Mouse (Mus musculus) Muller cell, postnatal 12 days (primary cell): ENCODE data around the gene Sntg2.

Experiments used
- DNase-seq: peaks from one replicate; pipeline ENCODE4 v3.0.0-alpha.2; 2015; ENCODE audit errors: inconsistent ontology term

Gene Sntg2

DNA sequence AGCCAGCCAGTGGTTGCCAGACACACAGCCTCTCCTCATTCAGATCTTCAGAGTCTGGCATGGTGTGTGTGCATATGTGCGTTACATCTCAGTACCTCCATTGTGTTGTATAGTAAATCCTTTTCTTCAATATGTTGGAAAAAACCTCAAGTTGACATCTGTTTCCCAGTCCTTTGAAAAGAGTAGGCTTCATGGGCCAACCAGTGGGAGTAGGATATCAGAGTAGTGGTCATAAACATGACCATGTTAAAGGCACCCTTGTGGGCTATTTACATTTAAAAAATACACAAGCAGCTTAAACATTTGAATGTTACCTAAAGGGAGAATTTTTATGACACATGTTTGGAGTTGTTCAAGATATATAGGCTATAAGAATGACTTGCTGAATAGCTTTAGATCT lies 170.4 kb downstream of the Sntg2 start:
- DNase-seq = no peak

DNA sequence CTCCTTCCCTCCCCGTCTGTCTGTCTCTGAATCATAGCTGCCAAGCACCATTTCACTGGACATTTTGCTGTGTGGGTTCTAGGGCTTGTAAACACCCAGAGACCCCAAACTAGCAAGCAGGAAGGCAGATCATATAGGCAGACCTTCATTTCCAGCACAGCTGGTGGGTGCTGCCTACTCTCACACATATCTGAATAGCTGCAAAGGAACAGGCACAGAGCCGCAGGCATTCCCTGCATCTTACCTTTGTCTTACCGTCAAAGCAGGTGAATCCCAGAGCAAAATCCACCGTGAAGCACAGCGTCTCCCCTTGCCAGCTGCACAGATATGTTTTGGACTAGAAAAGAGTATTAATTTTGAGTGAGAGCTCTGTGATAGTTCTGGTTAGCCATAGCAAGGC lies 172.1 kb downstream of the Sntg2 start:
- DNase-seq = no peak

DNA sequence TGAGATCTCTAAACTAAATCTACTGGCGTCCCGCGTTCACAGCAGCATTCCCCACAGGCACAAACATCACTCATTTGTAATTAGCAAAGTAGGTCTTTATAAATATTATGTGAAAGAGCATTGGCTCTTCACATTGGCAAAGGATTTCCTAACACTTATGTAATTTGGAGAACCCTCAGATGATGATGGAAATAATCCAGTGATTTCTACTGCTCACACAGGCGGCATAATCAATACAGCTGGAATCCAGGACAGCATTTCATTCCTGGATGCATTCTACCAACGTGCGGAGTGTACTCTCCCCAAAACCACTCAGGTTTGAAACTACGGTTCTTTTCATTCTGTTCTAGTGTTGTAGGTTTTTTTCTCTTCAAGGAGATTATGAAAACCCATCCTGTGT lies 172.6 kb downstream of the Sntg2 start:
- no peak for DNase-seq

DNA sequence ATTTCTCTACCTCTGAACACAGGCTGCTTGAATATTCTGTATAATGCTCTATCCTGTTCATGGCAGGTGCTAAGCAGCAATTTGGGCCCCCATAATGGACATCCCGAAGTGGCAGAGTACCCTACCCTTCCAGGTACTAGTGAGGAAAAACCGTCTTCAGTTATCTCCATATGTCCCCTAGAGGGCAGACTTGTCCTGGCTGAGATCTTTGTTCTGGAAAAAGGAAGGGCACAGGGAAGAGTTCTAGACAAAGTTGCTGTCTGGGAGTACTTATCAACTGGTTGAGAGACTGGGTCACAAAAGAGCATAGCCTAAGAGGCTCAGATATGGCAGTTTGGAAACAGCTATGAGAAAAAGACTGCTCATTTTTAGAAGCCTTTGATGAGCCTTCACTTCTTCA lies 173.4 kb downstream of the Sntg2 start:
- peak; percentile 19 for DNase-seq

DNA sequence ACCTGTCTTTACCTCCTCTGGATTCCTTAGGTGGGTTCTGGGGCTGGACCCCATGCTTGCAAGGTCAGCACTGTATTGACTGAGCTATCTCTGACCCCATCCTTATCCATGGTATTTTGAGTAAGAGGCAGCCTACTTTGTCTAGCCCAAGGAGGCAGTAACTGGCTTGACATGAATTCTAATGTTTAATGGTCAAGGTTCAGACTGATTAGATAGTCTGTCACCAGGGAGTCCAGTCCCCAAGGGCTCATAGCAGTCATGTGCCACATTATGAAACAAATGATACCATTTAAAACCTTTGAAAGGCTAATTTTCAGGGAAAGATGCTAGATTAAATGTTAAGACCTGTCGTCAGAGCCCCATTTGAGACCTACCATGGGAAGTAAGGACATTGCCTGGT lies 174.9 kb downstream of the Sntg2 start:
- DNase-seq = no peak

DNA sequence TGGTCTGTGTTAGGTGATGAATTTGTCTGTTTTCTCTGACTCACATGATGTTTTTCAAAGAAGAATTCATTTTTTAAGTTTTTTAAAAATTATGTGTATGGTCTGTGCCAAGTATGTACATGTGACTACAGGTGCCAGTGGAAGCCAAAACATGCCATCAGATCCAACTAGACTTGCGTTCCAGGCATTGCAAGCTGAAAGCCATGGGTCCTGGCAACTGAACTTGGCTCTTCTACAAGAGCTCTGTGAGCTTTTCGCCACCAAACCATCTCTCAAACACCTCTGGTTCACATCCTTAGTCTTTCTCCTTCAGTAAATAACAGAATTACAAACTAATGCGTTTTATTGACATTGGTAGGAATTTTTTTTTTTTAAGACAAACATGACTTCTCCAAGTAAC lies 191.5 kb downstream of the Sntg2 start:
- no peak for DNase-seq

DNA sequence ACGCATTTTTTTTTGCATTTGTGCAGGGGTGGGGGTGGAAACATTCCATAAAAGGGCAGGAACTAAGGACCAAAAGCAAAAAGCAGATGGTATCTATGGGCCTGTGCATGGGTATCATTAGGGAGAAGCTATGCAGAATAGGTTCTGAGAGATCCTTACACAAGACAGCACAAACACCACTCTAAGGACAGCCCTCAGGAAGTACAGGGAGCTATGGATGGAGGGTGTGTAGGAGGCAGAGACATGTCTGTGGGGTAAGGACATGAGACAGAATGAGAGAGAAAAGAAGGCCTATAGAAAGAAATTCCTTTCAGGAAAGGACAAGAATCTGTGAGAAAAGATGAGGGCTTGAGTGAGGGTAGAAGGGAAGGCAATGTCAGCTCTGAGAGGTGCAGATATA lies 193.6 kb downstream of the Sntg2 start:
- no peak for DNase-seq

DNA sequence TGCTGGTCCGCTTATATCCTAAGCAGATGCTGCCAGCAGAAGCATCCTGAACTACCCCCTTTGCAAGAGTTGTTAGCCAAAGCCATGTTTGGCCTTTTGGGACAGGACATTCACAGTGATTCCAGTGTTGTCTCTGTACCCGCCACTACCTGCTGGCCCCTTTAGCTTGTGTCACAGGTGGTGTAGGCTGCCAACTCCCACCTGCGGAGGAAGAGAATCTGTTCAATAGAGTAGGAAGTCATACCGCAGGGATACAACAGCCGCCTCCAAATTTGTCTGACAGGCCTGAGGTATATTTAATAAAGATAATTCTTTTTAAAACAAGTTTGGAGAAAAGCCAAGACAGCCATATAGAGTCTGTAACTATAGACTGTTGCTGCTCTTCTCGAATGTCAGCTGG lies 195.2 kb downstream of the Sntg2 start:
- DNase-seq = no peak

DNA sequence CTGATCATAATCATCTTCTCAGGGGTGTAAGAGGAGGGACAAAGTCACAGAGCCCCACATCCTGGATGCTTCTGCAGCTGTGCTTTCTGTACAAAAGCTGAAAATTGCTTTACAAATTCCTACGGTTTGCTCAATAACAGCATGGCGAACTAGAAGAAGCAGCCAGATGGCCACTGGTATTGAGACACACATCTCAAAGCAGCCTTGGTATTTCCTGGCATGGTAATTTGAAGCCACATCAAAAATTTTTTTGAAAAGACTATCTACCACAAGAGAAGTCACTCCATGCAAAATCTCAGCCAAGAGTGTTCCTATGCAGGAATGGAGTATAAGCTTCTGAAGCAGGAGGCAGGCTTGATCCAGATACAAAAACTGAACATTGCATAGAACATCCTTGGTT lies 195.6 kb downstream of the Sntg2 start:
- DNase-seq = peak; percentile 4

DNA sequence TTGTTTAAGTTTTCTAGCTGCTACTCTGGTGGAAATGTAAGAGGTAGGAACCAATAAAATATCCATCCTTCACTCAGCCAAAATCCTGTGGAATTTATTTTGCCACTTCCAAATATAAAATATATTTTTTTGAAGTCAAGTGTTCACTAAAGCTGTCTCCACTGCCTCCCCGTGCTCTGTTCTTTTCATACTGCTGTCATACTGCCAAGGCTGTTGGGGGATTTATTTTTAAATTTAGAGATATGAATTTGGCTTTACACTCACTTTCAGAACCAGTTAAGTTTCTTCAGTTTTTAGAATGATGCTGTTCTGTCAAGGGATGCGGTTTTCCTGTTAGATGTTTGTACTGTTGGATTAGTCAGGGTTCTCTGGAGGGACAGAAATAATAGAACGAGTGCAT lies 204.7 kb downstream of the Sntg2 start:
- DNase-seq = no peak

DNA sequence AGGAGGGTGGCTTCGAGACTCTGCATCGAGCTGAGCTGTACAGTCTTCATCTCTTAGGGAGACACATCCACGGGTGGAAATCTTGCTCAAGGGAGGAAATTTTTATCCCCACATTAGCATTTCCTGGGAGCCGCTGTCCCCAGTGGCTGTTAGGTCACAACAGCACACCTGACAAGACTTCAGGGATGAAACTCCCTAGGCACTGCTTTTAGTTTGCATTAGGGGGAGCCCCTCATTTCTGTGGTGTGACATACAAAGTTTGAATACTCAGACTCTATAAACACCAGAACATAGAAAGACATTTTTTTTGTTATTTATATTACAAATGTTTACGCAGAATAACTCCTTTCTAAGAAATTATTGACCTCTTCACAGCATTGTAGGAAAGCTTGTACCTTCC lies 208.6 kb downstream of the Sntg2 start:
- no peak for DNase-seq

DNA sequence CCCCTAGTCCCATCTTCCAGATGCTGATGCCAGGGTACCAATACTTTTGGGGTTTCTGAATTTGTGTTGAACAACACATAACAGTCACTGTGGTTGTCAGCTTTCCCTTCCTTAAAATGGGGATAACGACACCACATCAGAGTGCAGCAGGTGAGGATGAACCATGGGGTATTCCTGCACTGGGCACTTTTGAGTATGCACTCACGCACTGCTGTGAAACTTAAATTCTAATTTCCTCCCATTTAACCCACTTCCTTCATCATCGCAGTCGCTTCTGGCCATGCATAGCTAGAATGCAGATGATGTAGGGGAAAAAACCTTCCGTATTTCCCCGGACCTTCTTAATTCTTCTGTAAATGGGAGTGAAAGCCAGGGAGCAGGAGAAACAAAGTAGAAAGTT lies 209.2 kb downstream of the Sntg2 start:
- no peak for DNase-seq

DNA sequence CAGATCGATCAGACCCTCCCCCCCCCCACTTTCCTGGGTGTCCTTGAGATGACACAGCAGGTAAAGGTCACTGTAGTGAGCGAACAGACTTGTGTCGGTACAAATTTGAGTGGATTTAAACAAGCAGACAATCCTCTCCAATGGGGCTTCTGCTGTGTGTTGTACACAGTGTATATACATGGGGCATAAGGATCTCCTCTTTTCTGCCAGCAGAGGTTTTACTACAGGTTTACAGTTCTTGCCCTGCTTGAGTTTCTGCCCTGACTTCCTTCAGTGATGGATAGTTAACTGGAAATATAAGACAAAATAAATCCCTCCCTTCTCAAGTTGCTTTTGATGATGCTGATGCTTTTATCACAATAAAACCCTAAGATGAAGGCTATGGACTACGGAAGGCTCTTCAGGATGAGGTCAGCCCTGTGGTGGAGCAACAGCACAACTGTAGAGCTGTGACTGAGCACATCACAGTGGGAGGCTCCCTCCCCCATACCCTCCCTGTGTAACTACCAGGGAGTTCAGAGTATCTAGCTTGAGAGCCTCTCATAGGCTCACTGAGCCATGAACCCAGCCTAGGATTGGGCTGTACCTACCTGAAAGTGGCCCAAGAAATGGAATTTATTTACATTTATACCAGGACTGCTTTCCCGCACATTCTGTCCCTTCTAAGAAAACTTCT lies 211.3 kb downstream of the Sntg2 start:
- no peak for DNase-seq

DNA sequence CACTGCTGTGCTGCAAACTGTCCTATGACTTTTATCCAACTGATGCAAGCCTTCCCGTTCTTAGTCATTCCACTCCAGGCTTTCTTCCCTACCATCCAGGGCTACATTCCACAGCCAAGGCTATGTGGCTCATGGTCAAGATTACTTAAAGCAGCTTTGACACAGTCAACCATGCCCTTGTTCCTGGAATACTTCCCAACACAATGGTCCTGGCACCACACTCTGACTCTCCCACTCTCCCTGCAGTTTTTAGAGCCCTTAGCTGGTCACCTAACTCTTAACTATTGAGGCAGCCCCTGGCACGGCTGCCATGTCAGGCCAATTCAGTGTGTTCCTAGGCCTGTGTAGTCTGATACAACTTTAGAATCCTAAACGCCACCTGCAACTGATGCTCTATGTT lies 212.7 kb downstream of the Sntg2 start:
- peak; percentile 42 for DNase-seq

DNA sequence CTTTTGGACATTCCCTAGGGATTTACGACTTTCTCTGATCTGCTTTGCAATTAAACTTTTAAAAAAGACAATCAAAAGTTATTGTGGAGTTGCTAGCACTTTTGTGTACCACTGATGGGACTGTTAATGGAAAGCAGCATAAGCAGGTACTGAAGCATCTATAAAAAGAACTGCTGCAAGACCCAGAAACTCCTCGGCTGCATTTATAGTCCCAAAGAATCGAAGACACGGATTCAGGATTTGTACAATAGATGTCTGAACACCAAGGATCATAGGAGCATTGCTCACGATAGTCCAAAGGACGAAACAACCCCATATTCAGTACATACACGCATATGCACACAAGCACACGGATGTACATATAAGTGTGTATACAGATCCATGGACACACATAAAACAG lies 213.4 kb downstream of the Sntg2 start:
- no peak for DNase-seq

DNA sequence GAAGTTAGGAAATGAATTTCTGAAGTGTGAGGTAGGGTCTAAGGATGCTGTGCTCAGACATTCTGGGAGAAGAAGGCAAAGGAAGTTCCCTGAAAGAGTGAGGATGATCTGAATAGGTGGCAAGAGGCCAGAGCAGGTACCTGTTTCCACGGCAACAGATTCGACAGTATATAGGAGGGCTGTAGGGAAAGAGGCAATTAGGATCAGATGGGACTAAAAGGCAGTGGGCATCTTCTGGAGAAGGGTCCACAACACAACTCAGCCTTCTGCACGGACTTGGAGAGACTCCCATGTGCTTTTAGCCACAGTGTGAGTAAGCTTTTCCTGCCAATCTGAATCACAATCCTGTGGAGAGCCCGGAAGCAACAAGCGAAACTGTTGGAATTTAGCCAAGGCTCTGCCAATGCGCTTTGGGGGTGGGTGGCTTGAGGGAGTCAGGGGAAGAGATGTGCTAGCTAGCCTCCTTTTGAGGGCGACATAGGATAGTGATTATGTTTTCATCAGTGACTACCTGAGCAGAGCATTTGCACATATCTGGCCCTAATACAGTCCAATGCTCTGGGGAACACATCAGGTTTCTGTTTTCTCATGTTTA lies 219.0 kb downstream of the Sntg2 start:
- peak; percentile 21 for DNase-seq

DNA sequence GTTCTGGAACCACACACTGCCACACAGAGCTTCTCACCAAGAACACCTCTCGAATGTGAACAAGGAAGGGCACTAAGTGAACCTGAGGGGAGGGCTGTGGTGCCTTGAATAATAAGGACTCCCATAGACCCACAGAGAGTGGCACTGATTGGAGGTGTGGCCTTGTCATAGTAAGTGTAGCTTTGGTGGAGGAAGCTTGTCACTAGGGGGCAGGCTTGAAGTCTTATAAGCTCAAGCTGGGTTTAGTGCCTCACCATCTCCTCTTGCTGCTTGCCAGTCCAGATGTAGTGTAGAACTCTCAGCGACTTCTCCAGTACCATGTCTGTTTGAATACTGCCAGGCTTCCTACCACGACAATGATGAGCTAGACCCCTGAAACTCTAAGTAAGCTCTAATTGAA lies 231.1 kb downstream of the Sntg2 start:
- no peak for DNase-seq

DNA sequence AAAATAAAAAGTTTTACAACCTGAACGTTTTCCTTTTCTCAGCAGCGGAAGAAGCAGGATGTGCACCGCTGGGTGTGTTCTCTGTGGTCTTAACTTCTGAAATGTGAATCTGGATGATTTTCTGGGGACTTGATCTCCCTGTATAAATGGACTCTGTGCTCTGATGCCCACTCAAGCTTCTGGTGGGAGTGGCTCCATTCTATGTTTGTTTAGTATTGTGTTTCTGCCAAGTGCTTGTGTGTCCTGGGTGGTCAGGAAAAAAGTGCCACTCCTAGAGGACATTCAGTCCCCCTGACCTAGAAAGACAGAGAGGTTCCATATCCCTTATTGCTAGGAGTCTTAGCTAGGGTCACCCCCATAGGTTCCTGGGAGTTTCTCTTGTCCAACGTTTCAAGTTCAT lies 240.7 kb downstream of the Sntg2 start, which contains the start of gene Tpo:
TSS of gene Tpo (minus strand) at position 101 of the 400 bp plus-strand sequence.
- no peak for DNase-seq

DNA sequence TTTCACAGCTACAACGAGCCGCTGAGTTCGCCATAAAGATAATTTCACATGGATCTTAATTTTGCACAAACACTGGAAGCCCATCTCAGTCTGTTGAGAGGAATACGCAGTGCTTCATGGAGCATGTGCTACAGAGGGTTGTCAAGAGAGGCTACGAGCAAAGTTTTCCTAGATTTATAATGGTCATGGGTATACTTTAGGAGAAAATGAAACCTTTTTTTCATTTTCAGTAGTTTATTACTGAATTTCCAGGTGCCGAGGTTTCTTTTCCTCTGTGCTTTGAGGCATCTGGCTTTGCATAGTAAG lies 243.8 kb downstream of the Sntg2 start:
- DNase-seq = no peak

DNA sequence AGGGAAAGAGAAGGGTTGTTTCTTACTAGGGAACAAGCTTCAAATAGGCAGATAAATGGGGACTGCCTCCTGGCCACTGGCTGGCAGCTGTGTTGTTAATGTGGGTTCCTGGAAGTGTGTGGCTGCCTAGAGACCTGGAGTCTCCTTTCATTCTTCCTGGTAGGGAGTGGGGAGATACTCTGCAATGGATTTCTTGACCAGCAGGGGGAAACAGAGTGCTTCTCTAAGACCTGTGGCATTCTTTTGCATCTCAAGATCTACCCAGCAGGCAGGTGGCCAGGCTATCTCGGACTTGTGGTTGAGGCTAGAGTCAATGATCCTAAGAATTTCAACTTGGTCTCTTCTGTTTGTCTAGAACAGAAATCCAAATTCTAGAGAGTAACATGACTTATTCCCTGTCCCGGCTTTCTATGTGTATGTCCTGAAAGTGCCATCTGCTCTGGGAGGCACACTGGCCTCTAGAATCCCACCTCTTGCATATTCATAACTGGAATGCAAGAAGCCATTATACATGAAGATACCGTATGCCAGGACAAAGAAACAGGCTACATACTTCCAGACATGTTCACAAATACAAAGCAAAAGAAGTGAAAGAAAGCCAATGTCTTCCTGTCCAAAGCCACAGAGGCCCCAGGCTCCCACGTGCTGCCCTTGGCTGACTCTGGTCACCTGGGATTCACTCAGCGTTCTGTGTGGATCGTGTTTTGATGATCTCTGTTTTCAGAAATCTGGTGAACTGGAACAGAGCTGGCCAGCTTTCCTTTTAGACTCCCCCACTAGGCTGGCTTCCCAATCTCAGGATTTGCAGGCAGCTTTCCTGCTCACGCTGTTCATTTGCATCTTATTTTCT lies 244.4 kb downstream of the Sntg2 start:
- DNase-seq = peak; percentile 45
